Mouse (Mus musculus) small intestine, adult 2 months (tissue): ENCODE results near the gene Fam53b. TPM values are rescaled to one million over a fixed set of nuclear protein-coding genes. Genes with fewer than 3 reads are reported as not detected.

Source experiments
- H3K27ac ChIP-seq: fragments of 200-500 bp; 2 replicates; pipeline ENCODE4 v1.5.1; 2012; ENCODE audit warnings: low read depth, low read length, control low read depth, inconsistent platforms; ENCODE audit not compliant: insufficient read depth
- H3K27me3 ChIP-seq: fragments of 200-500 bp; 2 replicates; pipeline ENCODE4 v1.6.1; 2012; ENCODE audit warnings: mild to moderate bottlenecking, moderate library complexity, low read length, inconsistent platforms; ENCODE audit not compliant: control insufficient read depth, insufficient read depth
- H3K36me3 ChIP-seq: fragments of 200-500 bp; 2 replicates; pipeline ENCODE4 v1.6.1; 2012; ENCODE audit warnings: mild to moderate bottlenecking, low read length, control low read depth, inconsistent platforms; ENCODE audit not compliant: control insufficient read depth, insufficient read depth
- H3K4me1 ChIP-seq: fragments of 200-500 bp; 2 replicates; pipeline ENCODE4 v1.6.1; 2012; ENCODE audit warnings: low read length, inconsistent platforms, mixed read lengths; ENCODE audit not compliant: control insufficient read depth, insufficient read depth, insufficient read length
- H3K4me3 ChIP-seq: fragments of 200-500 bp; 2 replicates; pipeline ENCODE4 v1.5.1; 2012; ENCODE audit warnings: low read depth, mild to moderate bottlenecking, control low read depth, inconsistent platforms, low read length, moderate library complexity
- CTCF ChIP-seq: fragments of 200-500 bp; IDR thresholded peaks from 2 replicates; pipeline ENCODE4 v1.5.1; 2012; ENCODE audit warnings: low read depth, mild to moderate bottlenecking, control low read depth, inconsistent platforms, low read length, moderate library complexity, mixed read lengths; ENCODE audit not compliant: insufficient replicate concordance, insufficient read length; ENCODE audit errors: extremely low read depth
- POLR2A ChIP-seq: fragments of 200-500 bp; IDR thresholded peaks from 2 replicates; pipeline ENCODE4 v1.6.1; 2012; ENCODE audit warnings: low read depth, mild to moderate bottlenecking, control low read depth, inconsistent platforms, low read length, moderate library complexity
- WGBS: fragments of 180-500 bp; shearing (Covaris S2); methylation state at CpG from one replicate; pipeline ENCODE4 v1.1.7; 2018; 5-methylcytosine and 5-hydroxymethylcytosine counted together
- polyA plus RNA-seq: library from polyadenylated mRNA; depleted of rRNA; stranded (reverse); fragments of >200 nt; gene quantifications from 2 replicates; pipeline ENCODE4 v1.2.3, GENCODE M21; 2012

Gene Fam53b
- polyA plus RNA-seq, 1 experiment = 55.7 TPM

- H3K4me3 ChIP-seq = no peak overlapping the region
- WGBS = 96% methylated on average over 1 of the region's 1 CpGs
- H3K27ac ChIP-seq = no peak overlapping the region
- H3K27me3 ChIP-seq = no peaks in the 10 kb centered on the region
- H3K36me3 ChIP-seq = no peaks in the 10 kb centered on the region
- TF ChIP-seq POLR2A = no peak
- TF ChIP-seq CTCF = no peak
- H3K4me1 ChIP-seq = peaks cover 11% of the 10 kb centered on the region; the same call in 1 of the 2 replicates
Observed at GRCm38 (mm10) chr7:132681831-132682230, 131.9 kb downstream of the Fam53b start.

DNA sequence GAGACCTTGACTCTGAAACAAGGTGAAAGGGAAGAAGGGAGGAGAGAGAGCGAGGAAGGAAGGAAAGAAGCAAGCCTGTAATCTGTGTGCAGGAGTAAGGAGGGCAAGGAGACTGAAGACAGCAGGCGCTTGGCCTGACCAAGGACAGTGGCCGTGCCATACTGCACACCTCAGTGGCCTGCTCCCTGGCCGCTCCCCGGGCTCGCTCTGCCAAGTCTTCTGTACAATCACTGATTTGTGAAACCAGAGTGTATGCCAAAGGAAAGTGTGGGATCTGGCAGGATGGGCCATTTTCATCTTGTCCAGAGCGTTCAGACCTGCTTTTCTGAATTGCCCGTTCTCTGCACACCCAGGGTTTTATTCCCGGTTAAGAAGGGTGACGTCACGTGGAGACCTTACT lies 132.4 kb downstream of the Fam53b start:
- TF ChIP-seq CTCF (no peak), POLR2A (no peak)
- Histone ChIP-seq H3K4me3 (no peak overlapping the region), H3K27me3 (no peaks in the 10 kb centered on the region), H3K4me1 (peaks cover 11% of the 10 kb centered on the region; the same call in 1 of the 2 replicates), H3K36me3 (no peaks in the 10 kb centered on the region), H3K27ac (no peak overlapping the region)
- WGBS = 92% methylated on average over 11 of the region's 11 CpGs

DNA sequence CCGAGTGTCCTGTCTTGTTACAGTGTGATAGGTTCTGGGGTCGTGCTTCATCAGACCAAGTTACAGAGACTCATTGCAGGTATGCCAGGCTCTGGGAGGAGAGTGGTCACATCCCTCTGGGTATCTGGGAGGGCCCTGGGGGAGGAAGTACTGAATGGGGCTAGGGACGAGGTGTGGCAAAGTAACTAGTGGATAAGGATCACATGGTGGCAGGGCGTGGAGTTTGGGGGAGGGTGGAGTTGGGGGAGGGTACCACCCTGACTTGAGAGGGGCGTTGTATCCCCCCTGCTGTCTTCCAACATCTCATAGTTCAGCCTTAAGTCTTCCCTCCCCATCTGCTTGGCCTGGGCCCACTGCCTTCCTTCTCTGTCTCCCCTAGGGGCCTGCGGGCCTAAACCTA lies 134.1 kb downstream of the Fam53b start:
- H3K36me3 ChIP-seq = no peaks in the 10 kb centered on the region
- no peak overlapping the region for H3K4me3 ChIP-seq
- TF ChIP-seq CTCF (no peak), POLR2A (no peak)
- H3K27me3 ChIP-seq = no peaks in the 10 kb centered on the region
- WGBS = 55% methylated on average over 6 of the region's 6 CpGs
- H3K4me1 ChIP-seq = peaks cover 11% of the 10 kb centered on the region; the same call in 1 of the 2 replicates
- no peak overlapping the region for H3K27ac ChIP-seq

- peaks cover 14% of the 10 kb centered on the region for H3K4me1 ChIP-seq
- TF ChIP-seq POLR2A = no peak
- no peak for TF ChIP-seq CTCF
- no peak overlapping the region for H3K27ac ChIP-seq
- no peaks in the 10 kb centered on the region for H3K27me3 ChIP-seq
- H3K4me3 ChIP-seq = no peak overlapping the region
- WGBS = 48% methylated on average over 4 of the region's 4 CpGs
- H3K36me3 ChIP-seq = no peaks in the 10 kb centered on the region
Observed at GRCm38 (mm10) chr7:132679117-132679516, 134.6 kb downstream of the Fam53b start.

DNA sequence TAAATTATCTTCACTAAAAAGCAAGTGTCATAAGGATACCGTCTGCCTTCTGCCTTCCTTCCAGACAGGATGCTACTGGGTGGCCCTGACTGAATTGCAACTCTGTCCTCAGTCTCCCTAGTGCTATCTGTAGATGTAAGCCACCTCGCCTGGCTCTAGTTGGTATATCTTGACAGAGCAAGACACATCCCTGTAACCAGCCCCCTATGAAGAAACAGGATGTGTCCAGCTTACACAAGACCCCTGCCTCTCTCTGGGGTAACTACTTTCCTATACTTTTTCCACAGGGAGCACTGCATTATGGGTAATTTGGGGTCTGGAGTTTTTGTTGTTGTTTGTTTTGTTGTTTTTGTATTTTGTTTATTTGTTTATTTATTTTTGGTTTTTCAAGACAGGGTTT lies 137.8 kb downstream of the Fam53b start:
- H3K27me3 ChIP-seq = no peaks in the 10 kb centered on the region
- no peak for TF ChIP-seq CTCF
- no peak overlapping the region for H3K27ac ChIP-seq
- peaks cover 35% of the 10 kb centered on the region for H3K4me1 ChIP-seq
- WGBS = 96% methylated on average over 2 of the region's 2 CpGs
- H3K4me3 ChIP-seq = no peak overlapping the region
- no peaks in the 10 kb centered on the region for H3K36me3 ChIP-seq

- no peaks in the 10 kb centered on the region for H3K27me3 ChIP-seq
- H3K36me3 ChIP-seq = no peaks in the 10 kb centered on the region
- H3K27ac ChIP-seq = peak overlapping the region; percentile 46
- TF ChIP-seq POLR2A (no peak), CTCF (peak; percentile 37; the same call in 1 of the 2 replicates)
- no peak overlapping the region for H3K4me3 ChIP-seq
- WGBS = 20% methylated on average over 17 of the region's 17 CpGs
- peaks cover 41% of the 10 kb centered on the region for H3K4me1 ChIP-seq
Observed at GRCm38 (mm10) chr7:132673931-132674755, 139.5 kb downstream of the Fam53b start.

DNA sequence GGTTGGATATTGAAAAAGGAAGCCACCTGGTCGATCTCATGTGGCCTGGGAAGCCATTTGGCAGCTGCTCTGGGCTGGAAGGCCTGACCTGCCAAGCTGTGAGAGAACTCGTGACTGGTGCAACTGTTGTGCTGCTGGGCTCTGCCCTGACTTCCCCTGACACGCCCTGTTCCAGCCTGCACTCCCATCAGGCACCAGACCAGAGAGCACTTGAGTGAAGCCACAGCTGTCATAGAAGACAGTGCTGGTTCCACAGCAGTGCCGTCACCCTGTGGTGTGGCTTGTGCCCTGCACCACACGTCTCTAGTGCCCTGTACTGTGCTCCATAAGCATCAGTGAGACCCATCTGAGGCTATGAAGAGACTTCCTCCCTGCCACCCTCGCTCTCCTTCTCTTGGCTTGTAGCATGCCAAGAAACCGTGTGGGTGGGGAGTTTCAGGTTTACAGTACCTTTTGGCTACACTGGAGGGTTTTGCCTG lies 141.2 kb downstream of the Fam53b start:
- H3K4me3 ChIP-seq = no peak overlapping the region
- H3K4me1 ChIP-seq = peaks cover 33% of the 10 kb centered on the region
- no peak for TF ChIP-seq POLR2A
- TF ChIP-seq CTCF = no peak
- WGBS = 10% methylated on average over 7 of the region's 7 CpGs
- peak overlapping the region; percentile 65 for H3K27ac ChIP-seq
- H3K36me3 ChIP-seq = no peaks in the 10 kb centered on the region
- H3K27me3 ChIP-seq = no peaks in the 10 kb centered on the region
